Mouse (Mus musculus): ENCODE results near the gene Gbp3.

GRCm38 (mm10) chr3:142619606-142620005, 59.8 kb downstream of the Gbp3 start:
- no peak for TF ChIP-seq POLR2A (IDR thresholded peaks at IDR 0.05; ENCODE audit: insufficient read length, low read depth)
- no peak for TF ChIP-seq MYOG (IDR thresholded peaks at IDR 0.05; ENCODE audit: control insufficient read depth in 1 of 3, insufficient read depth in 1 of 3, insufficient read length in 2 of 3, low read depth in 2 of 3)
- TF ChIP-seq MAX (IDR thresholded peaks at IDR 0.05; ENCODE audit: low read depth) = no peak
- no peak for TF ChIP-seq POLR2AphosphoS2 (IDR thresholded peaks at IDR 0.05; ENCODE audit: insufficient read length, low read depth)
- TF ChIP-seq USF1 (IDR thresholded peaks at IDR 0.05; ENCODE audit: low read depth) = no peak
- TF ChIP-seq TCF3 (IDR thresholded peaks at IDR 0.05; ENCODE audit: insufficient read length, low read depth) = no peak
- TF ChIP-seq CEBPB (IDR thresholded peaks at IDR 0.05; ENCODE audit: insufficient read depth, poor library complexity, severe bottlenecking) = no peak
- no peak for TF ChIP-seq TCF12 (IDR thresholded peaks at IDR 0.05; ENCODE audit: insufficient read depth, poor library complexity, severe bottlenecking)
- TF ChIP-seq REST (IDR thresholded peaks at IDR 0.05; ENCODE audit: insufficient read depth, insufficient read length) = no peak
- no peak for TF ChIP-seq SRF (IDR thresholded peaks at IDR 0.05; ENCODE audit: control insufficient read depth, insufficient read length, low read depth)
- no peak for TF ChIP-seq E2F4 (IDR thresholded peaks at IDR 0.05; ENCODE audit: insufficient read depth)
- no peak for TF ChIP-seq MYOD1 (IDR thresholded peaks at IDR 0.05; ENCODE audit: control insufficient read depth in 1 of 3, insufficient read length in 2 of 3, low read depth in 2 of 3)
